Mouse (Mus musculus): ENCODE results near the gene Il4i1. TPM values are rescaled to one million over a fixed set of nuclear protein-coding genes. Genes with fewer than 3 reads are reported as not detected.

The Il4i1 gene
- polyA plus RNA-seq, 1 experiment from 2014 or later = 3.0 TPM

DNA sequence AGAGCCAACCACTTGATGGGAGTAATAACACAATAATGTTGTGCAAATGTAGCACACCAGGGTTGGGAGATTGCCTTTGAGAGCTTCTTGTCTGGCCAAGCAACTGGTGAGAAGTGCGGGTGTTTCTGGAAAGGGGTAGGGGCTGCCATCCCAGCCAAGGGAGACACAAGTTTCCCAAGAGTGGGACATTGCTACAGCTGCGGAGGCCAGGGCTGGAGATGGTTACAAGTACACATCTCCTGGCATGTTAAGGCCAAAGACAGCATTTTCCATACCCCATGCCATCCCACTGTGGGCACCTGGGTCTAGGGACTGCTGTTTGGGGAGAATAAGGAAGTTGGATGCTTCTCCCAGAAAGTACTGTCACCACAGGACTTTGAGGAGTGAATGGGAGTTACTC lies 36.9 kb downstream of the Il4i1 start:
- Histone ChIP-seq H3K4me2 (replicated peaks; ENCODE audit: low read depth, low read length) (no peak overlapping the region), H3K4me3 (ENCODE audit: low read depth, low read length) (no peak overlapping the region), H3K36me3 (ENCODE audit: control insufficient read depth, insufficient read depth, low read length) (peaks cover 10% of the 10 kb centered on the region), H3K27ac (ENCODE audit: low read length) (no peak overlapping the region), H3K4me1 (ENCODE audit: control insufficient read depth, insufficient read depth, low read length) (peaks cover 41% of the 10 kb centered on the region), H3K9me3 (ENCODE audit: control insufficient read depth, low read depth, low read length) (no peaks in the 10 kb centered on the region), H3K27me3 (ENCODE audit: control insufficient read depth, insufficient read depth, low read length) (no peaks in the 10 kb centered on the region), H3K9ac (replicated peaks; ENCODE audit: low read depth, low read length) (no peak overlapping the region)
- 87% methylated on average over 2 of the region's 2 CpGs for WGBS
- ATAC-seq (ENCODE audit: insufficient number of reproducible peaks, insufficient read depth, low FRiP score, low read depth) = no peak

DNA sequence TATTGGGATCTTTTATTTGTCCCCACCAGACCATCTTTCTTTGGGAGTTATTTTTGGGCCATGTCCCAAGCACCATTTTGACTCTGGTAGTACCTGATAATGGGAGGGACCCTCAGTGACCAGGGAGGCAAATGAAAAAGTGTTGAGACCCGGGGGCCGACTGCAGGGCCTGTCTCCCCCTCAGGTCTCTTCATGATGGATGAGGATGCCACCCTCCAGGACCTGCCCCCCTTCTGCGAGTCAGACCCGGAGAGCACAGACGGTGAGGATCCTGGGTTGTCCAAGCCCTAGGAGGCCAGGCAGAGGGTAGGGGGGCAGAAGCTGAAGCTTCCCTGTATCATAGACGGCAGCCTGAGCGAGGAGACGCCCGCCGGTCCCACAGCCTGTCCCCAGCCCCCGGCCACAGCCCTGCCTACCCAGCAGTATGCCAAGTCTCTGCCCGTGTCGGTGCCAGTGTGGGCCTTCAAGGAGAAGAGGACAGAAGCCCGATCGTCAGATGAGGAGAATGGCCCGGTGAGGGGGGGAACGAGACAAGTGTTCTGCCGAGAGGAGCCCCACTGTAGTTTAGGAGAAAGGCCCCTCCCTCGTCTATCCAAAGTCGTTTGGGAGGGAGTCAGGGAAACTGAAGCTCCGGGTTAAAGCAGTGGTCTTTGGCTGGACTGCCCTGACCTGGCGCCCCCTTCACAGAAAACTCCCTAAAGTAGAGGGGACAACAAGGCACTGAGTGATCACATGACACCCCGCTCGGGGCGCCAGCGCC lies 37.6 kb downstream of the Il4i1 start:
- H3K4me1 ChIP-seq (ENCODE audit: control insufficient read depth, insufficient read depth, low read length) = peaks cover 44% of the 10 kb centered on the region
- WGBS = 23% methylated on average over 26 of the region's 26 CpGs

DNA sequence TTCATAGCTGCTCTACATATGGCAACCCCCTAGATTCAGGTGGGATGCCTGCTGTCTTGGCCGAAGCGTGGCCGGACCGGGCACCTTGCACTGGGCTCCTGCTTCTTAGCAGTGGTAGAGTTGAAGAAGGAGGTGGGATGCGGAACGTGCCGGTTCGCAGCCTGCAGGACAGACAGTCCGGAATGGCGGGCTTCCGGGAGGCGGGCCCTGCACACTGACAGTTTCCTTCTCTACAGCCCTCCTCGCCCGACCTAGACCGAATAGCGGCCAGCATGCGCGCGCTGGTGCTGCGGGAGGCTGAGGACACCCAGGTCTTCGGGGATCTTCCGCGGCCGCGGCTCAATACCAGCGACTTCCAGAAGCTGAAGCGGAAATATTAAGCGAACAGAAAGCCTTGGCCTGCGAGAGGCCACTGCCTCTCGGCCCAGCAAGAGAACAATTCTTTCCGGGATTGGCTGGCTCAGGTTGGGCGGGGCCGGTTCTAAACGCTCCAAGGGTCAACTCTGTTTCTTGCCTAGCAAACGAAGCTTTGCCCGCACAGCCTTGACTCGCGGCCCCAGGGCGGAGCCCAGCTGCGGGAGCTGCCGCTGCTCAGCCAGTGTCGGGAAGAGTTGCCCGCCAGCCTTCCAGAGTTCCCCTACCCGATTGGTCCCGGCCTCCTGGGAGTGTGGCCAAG lies 38.3 kb downstream of the Il4i1 start:
- H3K4me3 ChIP-seq (ENCODE audit: low read depth, low read length) = peak overlapping the region; percentile 43
- peak; percentile 68 for ATAC-seq (ENCODE audit: insufficient number of reproducible peaks, insufficient read depth, low FRiP score, low read depth)

More for the DNA sequence above, 37.6 kb downstream of the Il4i1 start:
- Histone ChIP-seq H3K4me3 (ENCODE audit: low read depth, low read length) (peak overlapping the region; percentile 43), H3K27ac (ENCODE audit: low read length) (peak overlapping the region; percentile 95), H3K9me3 (ENCODE audit: control insufficient read depth, low read depth, low read length) (no peaks in the 10 kb centered on the region), H3K9ac (replicated peaks; ENCODE audit: low read depth, low read length) (peak overlapping the region; percentile 45), H3K4me2 (replicated peaks; ENCODE audit: low read depth, low read length) (peak overlapping the region; percentile 95), H3K27me3 (ENCODE audit: control insufficient read depth, insufficient read depth, low read length) (no peaks in the 10 kb centered on the region), H3K36me3 (ENCODE audit: control insufficient read depth, insufficient read depth, low read length) (peaks cover 10% of the 10 kb centered on the region)
- no peak for ATAC-seq (ENCODE audit: insufficient number of reproducible peaks, insufficient read depth, low FRiP score, low read depth)

DNA sequence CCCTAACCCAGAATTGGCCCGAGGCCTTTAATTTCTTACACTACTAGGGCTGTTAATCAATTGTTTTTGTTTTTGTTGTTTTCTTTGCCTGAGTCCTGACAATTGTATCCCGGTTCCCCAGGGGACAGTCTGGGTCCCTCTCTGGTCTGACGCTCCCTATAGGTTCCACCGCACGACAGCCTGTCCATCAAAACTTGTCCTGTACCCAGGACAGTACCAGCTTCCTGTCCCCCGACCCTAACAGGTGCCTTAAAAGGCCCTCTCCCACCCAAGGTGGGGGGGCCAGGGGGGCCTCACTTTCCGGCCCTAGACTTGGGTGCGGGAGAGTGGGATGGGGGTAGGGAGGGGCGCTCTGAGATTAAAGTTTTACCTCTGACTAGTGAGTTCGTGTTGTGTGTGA lies 38.8 kb downstream of the Il4i1 start:
- Histone ChIP-seq H3K4me3 (ENCODE audit: low read depth, low read length) (peak overlapping the region; percentile 43), H3K9ac (replicated peaks; ENCODE audit: low read depth, low read length) (peak overlapping the region; percentile 45; the same call in 1 of the 2 replicates), H3K9me3 (ENCODE audit: control insufficient read depth, low read depth, low read length) (no peaks in the 10 kb centered on the region), H3K27ac (ENCODE audit: low read length) (peak overlapping the region; percentile 95), H3K4me2 (replicated peaks; ENCODE audit: low read depth, low read length) (peak overlapping the region; percentile 95), H3K4me1 (ENCODE audit: control insufficient read depth, insufficient read depth, low read length) (peaks cover 44% of the 10 kb centered on the region), H3K27me3 (ENCODE audit: control insufficient read depth, insufficient read depth, low read length) (no peaks in the 10 kb centered on the region), H3K36me3 (ENCODE audit: control insufficient read depth, insufficient read depth, low read length) (peaks cover 16% of the 10 kb centered on the region)
- 45% methylated on average over 10 of the region's 10 CpGs for WGBS
- ATAC-seq (ENCODE audit: insufficient number of reproducible peaks, insufficient read depth, low FRiP score, low read depth) = no peak

More for the DNA sequence above, 38.3 kb downstream of the Il4i1 start:
- Histone ChIP-seq H3K9me3 (ENCODE audit: control insufficient read depth, low read depth, low read length) (no peaks in the 10 kb centered on the region), H3K9ac (replicated peaks; ENCODE audit: low read depth, low read length) (peak overlapping the region; percentile 45), H3K27me3 (ENCODE audit: control insufficient read depth, insufficient read depth, low read length) (no peaks in the 10 kb centered on the region), H3K27ac (ENCODE audit: low read length) (peak overlapping the region; percentile 95), H3K4me1 (ENCODE audit: control insufficient read depth, insufficient read depth, low read length) (peaks cover 44% of the 10 kb centered on the region), H3K36me3 (ENCODE audit: control insufficient read depth, insufficient read depth, low read length) (peaks cover 11% of the 10 kb centered on the region), H3K4me2 (replicated peaks; ENCODE audit: low read depth, low read length) (peak overlapping the region; percentile 95)
- 2% methylated on average over 45 of the region's 45 CpGs for WGBS

DNA sequence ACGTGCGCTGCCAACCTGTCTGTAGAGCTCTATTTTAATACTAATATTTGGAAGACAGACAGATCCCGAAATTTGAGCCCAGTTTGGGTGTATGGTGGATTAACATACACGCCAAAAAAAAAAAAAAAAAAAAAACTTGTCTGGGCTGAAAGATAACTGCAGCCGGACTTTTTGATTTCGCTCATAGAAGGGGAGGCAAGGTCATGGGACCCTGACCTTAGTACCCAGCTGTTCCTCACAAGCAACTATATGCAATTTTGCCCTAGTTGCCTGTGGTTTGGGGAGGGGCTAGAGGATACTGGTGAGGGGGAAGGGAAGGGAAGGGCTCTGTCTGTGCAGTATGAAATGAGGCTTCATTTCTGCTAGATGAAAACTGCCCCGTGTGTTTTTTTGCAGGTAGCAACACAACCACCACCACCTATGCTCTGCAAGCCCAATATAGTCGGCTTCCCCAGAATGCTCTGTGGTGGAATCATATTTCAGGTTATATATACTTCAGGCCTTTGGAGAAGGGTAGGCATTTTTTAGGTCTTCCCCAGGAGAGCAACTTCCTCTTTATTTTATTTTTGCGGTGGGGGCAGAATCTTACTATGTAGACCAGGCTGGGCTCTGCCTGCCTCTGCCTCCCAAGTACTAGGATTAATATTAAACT lies 40.2 kb downstream of the Il4i1 start:
- Histone ChIP-seq H3K9ac (replicated peaks; ENCODE audit: low read depth, low read length) (peak overlapping the region; percentile 64; the same call in 1 of the 2 replicates), H3K36me3 (ENCODE audit: control insufficient read depth, insufficient read depth, low read length) (peaks cover 18% of the 10 kb centered on the region)

DNA sequence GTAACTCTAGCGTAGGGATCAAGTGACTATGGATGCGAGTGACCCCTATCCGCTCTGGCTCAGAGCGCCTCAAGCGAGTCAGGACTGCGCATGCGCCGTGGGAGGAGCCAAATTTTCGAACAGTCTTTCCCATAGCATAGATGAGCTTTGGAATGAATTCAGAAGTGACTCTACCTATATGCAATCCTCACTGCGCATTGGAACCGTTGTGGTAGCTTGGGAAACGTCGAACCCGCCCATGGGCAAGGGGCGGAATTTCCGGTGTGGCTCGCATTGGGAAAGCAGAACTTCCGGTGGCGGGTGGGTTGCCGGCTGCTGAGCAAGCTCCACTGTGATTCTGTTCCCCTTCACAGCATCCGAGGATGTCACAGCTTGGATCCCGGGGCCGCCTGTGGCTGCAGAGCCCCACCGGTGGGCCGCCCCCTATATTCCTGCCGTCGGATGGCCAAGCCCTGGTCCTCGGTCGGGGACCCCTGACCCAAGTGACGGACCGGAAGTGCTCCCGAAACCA lies 40.9 kb downstream of the Il4i1 start, which contains the start of gene Pnkp:
Gene Pnkp (plus strand): TSS at position 98 of the 511 bp plus-strand sequence.
- H3K9ac ChIP-seq (replicated peaks; ENCODE audit: low read depth, low read length) = peak within 1 kb of the TSS; percentile 64
- peak within 1 kb of the TSS; percentile 93 for H3K27ac ChIP-seq (ENCODE audit: low read length)
- H3K4me1 ChIP-seq (ENCODE audit: control insufficient read depth, insufficient read depth, low read length) = peaks cover 40% of the 10 kb centered on the region
- no peaks in the 10 kb centered on the region for H3K27me3 ChIP-seq (ENCODE audit: control insufficient read depth, insufficient read depth, low read length)
- peaks cover 22% of the 10 kb centered on the region for H3K36me3 ChIP-seq (ENCODE audit: control insufficient read depth, insufficient read depth, low read length)
- whole genome bisulfite sequencing = under 1% methylated on average over 32 of the region's 32 CpGs
- H3K4me2 ChIP-seq (replicated peaks; ENCODE audit: low read depth, low read length) = peak within 1 kb of the TSS; percentile 96
- peak; percentile 24 for ATAC-seq (ENCODE audit: insufficient number of reproducible peaks, insufficient read depth, low FRiP score, low read depth)
- peak within 1 kb of the TSS; percentile 72 for H3K4me3 ChIP-seq (ENCODE audit: low read depth, low read length)
- H3K9me3 ChIP-seq (ENCODE audit: control insufficient read depth, low read depth, low read length) = no peaks in the 10 kb centered on the region

More for the DNA sequence above, 40.2 kb downstream of the Il4i1 start:
- H3K4me3 ChIP-seq (ENCODE audit: low read depth, low read length) = peak overlapping the region; percentile 72
- 62% methylated on average over 9 of the region's 9 CpGs for WGBS
- H3K4me2 ChIP-seq (replicated peaks; ENCODE audit: low read depth, low read length) = peak overlapping the region; percentile 96
- H3K4me1 ChIP-seq (ENCODE audit: control insufficient read depth, insufficient read depth, low read length) = peaks cover 41% of the 10 kb centered on the region
- no peaks in the 10 kb centered on the region for H3K27me3 ChIP-seq (ENCODE audit: control insufficient read depth, insufficient read depth, low read length)
- no peak for ATAC-seq (ENCODE audit: insufficient number of reproducible peaks, insufficient read depth, low FRiP score, low read depth)
- no peaks in the 10 kb centered on the region for H3K9me3 ChIP-seq (ENCODE audit: control insufficient read depth, low read depth, low read length)
- peak overlapping the region; percentile 93; the same call in 1 of the 2 replicates for H3K27ac ChIP-seq (ENCODE audit: low read length)

DNA sequence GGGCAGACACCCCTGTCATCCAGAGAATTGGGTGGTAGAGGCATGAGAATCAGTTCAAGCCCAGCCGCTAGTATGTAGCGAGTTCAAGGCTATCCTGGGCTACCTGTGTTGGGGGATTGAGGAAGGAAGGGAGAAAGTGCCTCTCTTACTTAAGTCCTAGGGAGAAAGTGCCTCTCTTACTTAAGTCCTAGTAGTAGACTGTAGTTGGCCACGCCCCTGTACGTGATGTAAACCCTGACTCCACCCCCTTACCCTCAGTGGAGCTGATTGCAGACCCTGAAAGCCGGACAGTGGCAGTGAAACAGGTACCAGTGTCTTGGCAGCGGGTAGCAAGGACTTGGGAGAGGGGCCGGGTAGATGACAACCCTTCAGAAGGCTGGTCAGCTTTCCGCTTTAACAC lies 41.7 kb downstream of the Il4i1 start:
- Histone ChIP-seq H3K9ac (replicated peaks; ENCODE audit: low read depth, low read length) (peak overlapping the region; percentile 64), H3K27ac (ENCODE audit: low read length) (no peak overlapping the region), H3K4me3 (ENCODE audit: low read depth, low read length) (peak overlapping the region; percentile 72), H3K27me3 (ENCODE audit: control insufficient read depth, insufficient read depth, low read length) (no peaks in the 10 kb centered on the region), H3K9me3 (ENCODE audit: control insufficient read depth, low read depth, low read length) (no peaks in the 10 kb centered on the region), H3K4me2 (replicated peaks; ENCODE audit: low read depth, low read length) (peak overlapping the region; percentile 96), H3K4me1 (ENCODE audit: control insufficient read depth, insufficient read depth, low read length) (peaks cover 40% of the 10 kb centered on the region), H3K36me3 (ENCODE audit: control insufficient read depth, insufficient read depth, low read length) (peaks cover 25% of the 10 kb centered on the region)
- 32% methylated on average over 8 of the region's 8 CpGs for WGBS
- no peak for ATAC-seq (ENCODE audit: insufficient number of reproducible peaks, insufficient read depth, low FRiP score, low read depth)

DNA sequence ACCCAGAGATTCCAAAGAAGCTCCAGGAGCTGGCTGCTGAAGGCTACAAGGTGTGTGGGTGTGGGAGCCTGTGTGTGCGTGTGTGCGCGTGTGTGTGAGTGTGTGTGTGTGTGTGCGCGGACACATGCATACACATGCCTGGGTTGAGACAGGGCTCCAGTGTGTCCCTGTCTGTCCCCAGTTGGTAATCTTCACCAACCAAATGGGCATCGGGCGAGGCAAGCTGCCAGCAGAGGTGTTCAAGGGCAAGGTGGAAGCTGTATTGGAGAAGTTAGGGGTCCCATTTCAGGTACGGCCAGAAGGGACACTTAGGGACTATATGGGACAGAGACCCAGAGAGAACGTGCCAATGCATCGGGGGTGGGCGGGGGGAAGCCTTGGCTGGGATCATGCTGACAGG lies 43.7 kb downstream of the Il4i1 start:
- H3K36me3 ChIP-seq (ENCODE audit: control insufficient read depth, insufficient read depth, low read length) = peaks cover 40% of the 10 kb centered on the region
- H3K27me3 ChIP-seq (ENCODE audit: control insufficient read depth, insufficient read depth, low read length) = no peaks in the 10 kb centered on the region
- no peak overlapping the region for H3K9ac ChIP-seq (replicated peaks; ENCODE audit: low read depth, low read length)
- no peak overlapping the region for H3K4me2 ChIP-seq (replicated peaks; ENCODE audit: low read depth, low read length)
- no peak overlapping the region for H3K27ac ChIP-seq (ENCODE audit: low read length)
- ATAC-seq (ENCODE audit: insufficient number of reproducible peaks, insufficient read depth, low FRiP score, low read depth) = no peak
- peaks cover 24% of the 10 kb centered on the region; the same call in 1 of the 2 replicates for H3K4me1 ChIP-seq (ENCODE audit: control insufficient read depth, insufficient read depth, low read length)
- no peak overlapping the region for H3K4me3 ChIP-seq (ENCODE audit: low read depth, low read length)
- 93% methylated on average over 11 of the region's 11 CpGs for WGBS
- no peaks in the 10 kb centered on the region for H3K9me3 ChIP-seq (ENCODE audit: control insufficient read depth, low read depth, low read length)
